Mouse (Mus musculus) forebrain, postnatal 0 days (tissue): ENCODE measurements at regions not wholly inside any gene's neighbourhood (a gene's known extent, or its start where the extent isn't known, plus 50 kb on each side); places are given as distances from the start of the nearest gene placed in this dataset.

Experiments used
- ATAC-seq: fragments of 200-750 bp; cut with Nextera tagmentation; 2 replicates; pipeline ENCODE4 v1.8.0; 2017; ENCODE audit warnings: mild to moderate bottlenecking, moderate library complexity
- DNase-seq: peaks from one replicate; pipeline ENCODE4 v3.0.0-alpha.2; 2015
- H3K27ac ChIP-seq: fragments of 300-500 bp; sonication (generic); 2 replicates; pipeline ENCODE4 v1.5.1; 2014; ENCODE audit warnings: low read depth, mild to moderate bottlenecking, antibody characterized with exemption, low read length, moderate library complexity, mixed read lengths
- H3K27me3 ChIP-seq: fragments of 300-500 bp; sonication (generic); 2 replicates; pipeline ENCODE4 v1.6.1; 2014; ENCODE audit warnings: mild to moderate bottlenecking, low read length, mixed read lengths; ENCODE audit not compliant: insufficient read depth
- H3K36me3 ChIP-seq: fragments of 300-500 bp; sonication (generic); 2 replicates; pipeline ENCODE4 v1.6.1; 2014; ENCODE audit warnings: mild to moderate bottlenecking, moderate library complexity; ENCODE audit not compliant: insufficient read depth
- H3K4me1 ChIP-seq: fragments of 300-500 bp; sonication (generic); 2 replicates; pipeline ENCODE4 v1.6.1; 2014; ENCODE audit warnings: antibody characterized with exemption; ENCODE audit not compliant: insufficient read depth
- H3K4me2 ChIP-seq: fragments of 300-500 bp; sonication (generic); 2 replicates; pipeline ENCODE4 v1.6.1; 2014; ENCODE audit warnings: low read depth, mild to moderate bottlenecking, moderate library complexity
- H3K4me3 ChIP-seq: fragments of 300-500 bp; sonication (generic); 2 replicates; pipeline ENCODE4 v1.5.1; 2014; ENCODE audit warnings: low read depth, low read length, mixed read lengths
- H3K9ac ChIP-seq: fragments of 300-500 bp; sonication (generic); 2 replicates; pipeline ENCODE4 v1.6.1; 2014; ENCODE audit warnings: mild to moderate bottlenecking
- H3K9me3 ChIP-seq: fragments of 300-500 bp; sonication (generic); 2 replicates; pipeline ENCODE4 v1.6.1; 2016; ENCODE audit warnings: low read length
- CTCF ChIP-seq: sonication (generic); IDR thresholded peaks from 2 replicates; pipeline ENCODE4 v1.5.1; 2016; ENCODE audit warnings: antibody characterized with exemption, control low read depth, low read depth
- WGBS: fragments of 180-500 bp; shearing (Covaris S2); extraction: QIAGEN DNeasy Blood & Tissue Kit; methylation state at CpG from one replicate; pipeline ENCODE4 v1.1.7; 2014; 5-methylcytosine and 5-hydroxymethylcytosine counted together

DNA sequence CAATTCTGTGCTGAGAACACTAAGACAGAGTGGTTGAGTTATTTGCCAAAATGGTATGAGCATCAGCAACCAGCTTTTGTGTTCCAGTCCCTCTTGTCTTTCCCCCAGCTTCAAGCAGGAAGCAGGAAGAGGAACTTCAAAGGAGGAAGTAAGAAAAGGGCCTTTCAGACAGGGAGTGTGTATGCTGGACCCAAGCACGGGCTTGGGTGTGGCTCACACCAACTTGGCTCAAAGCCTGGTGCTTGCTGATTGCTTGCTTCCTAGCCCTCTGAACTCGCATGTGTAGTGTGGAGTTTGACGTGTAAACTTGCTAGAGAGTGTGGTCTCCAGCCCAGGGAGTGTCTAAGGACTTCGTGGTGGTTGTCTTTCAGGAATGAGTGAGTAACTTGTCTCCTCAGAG, 141.0 kb upstream of the Jun start:
- ATAC-seq (no peak), DNase-seq (no peak)
- Histone ChIP-seq H3K27ac (no peak overlapping the region), H3K9ac (no peak overlapping the region), H3K4me3 (no peak overlapping the region), H3K4me1 (no peaks in the 10 kb centered on the region; the same call in 1 of the 2 replicates), H3K9me3 (no peaks in the 10 kb centered on the region), H3K27me3 (no peaks in the 10 kb centered on the region), H3K36me3 (no peaks in the 10 kb centered on the region), H3K4me2 (no peak overlapping the region)
- WGBS, result 63% methylated on average over 4 of the region's 4 CpGs
- TF ChIP-seq CTCF, result no peak

DNA sequence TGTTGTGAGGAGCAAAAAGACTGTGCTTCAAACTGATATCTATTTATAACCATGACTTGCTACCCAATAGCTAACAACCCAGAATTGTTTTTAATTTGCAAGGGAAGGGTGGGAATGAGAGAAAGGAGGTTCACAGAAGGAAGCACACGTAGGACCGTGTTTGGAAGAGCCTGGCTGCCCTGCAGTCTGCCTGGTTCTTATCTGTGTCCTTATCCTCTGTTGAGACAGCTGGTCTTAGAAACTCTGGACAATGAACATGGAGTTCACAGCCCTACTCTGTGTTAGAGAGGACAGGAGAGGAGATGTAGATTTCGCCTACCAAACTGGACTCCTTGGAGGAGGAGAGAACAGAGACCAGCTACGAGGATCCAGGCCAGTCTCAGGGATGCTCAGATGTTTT, 141.5 kb upstream of the Jun start:
- DNase-seq, result no peak
- no peak overlapping the region for H3K4me2 ChIP-seq

GRCm38 (mm10) chr4:95194621-95195455, 142.8 kb upstream of the Jun start:
- no peak for TF ChIP-seq CTCF
- Histone ChIP-seq H3K27me3 (no peaks in the 10 kb centered on the region), H3K4me3 (no peak overlapping the region), H3K27ac (no peak overlapping the region), H3K9me3 (no peaks in the 10 kb centered on the region), H3K9ac (no peak overlapping the region), H3K4me1 (no peaks in the 10 kb centered on the region; the same call in 1 of the 2 replicates), H3K36me3 (no peaks in the 10 kb centered on the region), H3K4me2 (no peak overlapping the region)
- ATAC-seq (no peak), DNase-seq (no peak)
- 78% methylated on average over 5 of the region's 5 CpGs for WGBS

More for the DNA sequence above, 141.5 kb upstream of the Jun start:
- Histone ChIP-seq H3K9ac (no peak overlapping the region), H3K9me3 (no peaks in the 10 kb centered on the region), H3K36me3 (no peaks in the 10 kb centered on the region), H3K27ac (no peak overlapping the region), H3K4me3 (no peak overlapping the region), H3K4me1 (no peaks in the 10 kb centered on the region; the same call in 1 of the 2 replicates), H3K27me3 (no peaks in the 10 kb centered on the region)
- TF ChIP-seq CTCF, result no peak
- 92% methylated on average over 4 of the region's 4 CpGs for WGBS
- ATAC-seq, result no peak

DNA sequence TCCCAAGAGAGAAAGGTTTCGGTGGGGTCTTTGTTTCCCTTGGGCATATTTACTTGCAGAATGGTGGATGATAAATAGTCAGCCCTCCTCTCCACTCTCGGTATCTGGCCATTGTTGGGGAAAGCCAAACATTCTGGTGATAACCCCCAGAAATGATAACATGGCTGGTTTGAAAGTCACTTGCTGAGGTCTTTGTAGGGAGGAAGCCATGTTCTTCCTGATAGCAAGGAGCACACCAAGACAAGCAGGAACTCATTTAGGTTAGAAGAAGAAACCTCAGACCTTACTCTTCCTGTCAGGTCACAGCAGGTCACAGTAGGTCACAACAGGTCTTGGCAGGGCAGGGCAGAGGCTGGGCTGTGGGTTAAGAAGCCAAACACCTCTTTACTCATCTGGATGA, 144.1 kb upstream of the Jun start:
- no peak for TF ChIP-seq CTCF
- no peak overlapping the region for H3K4me2 ChIP-seq
- 84% methylated on average over 2 of the region's 2 CpGs for WGBS
- H3K27me3 ChIP-seq, result no peaks in the 10 kb centered on the region
- H3K9me3 ChIP-seq, result no peaks in the 10 kb centered on the region
- ATAC-seq (no peak), DNase-seq (no peak)
- H3K4me3 ChIP-seq, result no peak overlapping the region
- no peaks in the 10 kb centered on the region for H3K36me3 ChIP-seq
- H3K4me1 ChIP-seq, result no peaks in the 10 kb centered on the region; the same call in 1 of the 2 replicates
- H3K9ac ChIP-seq, result no peak overlapping the region
- no peak overlapping the region for H3K27ac ChIP-seq

DNA sequence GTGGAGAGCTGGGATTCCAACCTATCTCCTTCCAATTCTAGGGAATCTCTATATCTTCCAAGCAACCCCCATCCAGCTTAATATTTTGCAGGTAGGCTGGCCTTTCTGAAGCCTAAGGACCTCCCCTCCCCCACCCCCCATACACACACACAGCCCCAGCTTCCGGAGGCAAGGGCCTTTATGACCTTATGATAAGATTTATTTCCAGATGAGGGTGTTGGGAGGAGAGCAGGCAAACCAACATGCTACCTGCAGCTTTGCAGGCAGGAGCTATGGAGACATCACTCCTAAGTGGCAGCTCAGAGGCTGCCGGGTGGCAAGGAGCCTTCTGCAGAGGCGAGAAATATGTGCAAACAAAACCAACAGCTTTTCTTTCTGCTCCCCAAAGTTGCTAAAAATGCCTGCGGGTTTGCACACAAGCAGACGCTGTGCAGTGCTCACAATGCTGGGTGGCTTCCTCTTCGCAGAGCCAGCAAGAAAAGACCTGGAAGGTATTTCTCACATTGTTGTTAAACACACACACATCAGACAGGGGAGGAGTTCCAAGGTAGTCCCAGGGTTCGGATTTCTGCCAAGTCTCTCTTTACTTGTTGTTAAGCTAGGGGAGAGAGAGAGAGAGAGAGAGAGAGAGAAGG, 145.2 kb upstream of the Jun start:
- Histone ChIP-seq H3K4me2 (no peak overlapping the region), H3K4me1 (no peaks in the 10 kb centered on the region; the same call in 1 of the 2 replicates), H3K9ac (no peak overlapping the region), H3K4me3 (no peak overlapping the region), H3K9me3 (no peaks in the 10 kb centered on the region), H3K27me3 (no peaks in the 10 kb centered on the region), H3K36me3 (no peaks in the 10 kb centered on the region), H3K27ac (no peak overlapping the region)
- TF ChIP-seq CTCF, result no peak
- DNase-seq (no peak), ATAC-seq (0 out of 2 replicates have a peak, but pooled peaks have one; percentile 29)
- WGBS, result 58% methylated on average over 7 of the region's 7 CpGs

DNA sequence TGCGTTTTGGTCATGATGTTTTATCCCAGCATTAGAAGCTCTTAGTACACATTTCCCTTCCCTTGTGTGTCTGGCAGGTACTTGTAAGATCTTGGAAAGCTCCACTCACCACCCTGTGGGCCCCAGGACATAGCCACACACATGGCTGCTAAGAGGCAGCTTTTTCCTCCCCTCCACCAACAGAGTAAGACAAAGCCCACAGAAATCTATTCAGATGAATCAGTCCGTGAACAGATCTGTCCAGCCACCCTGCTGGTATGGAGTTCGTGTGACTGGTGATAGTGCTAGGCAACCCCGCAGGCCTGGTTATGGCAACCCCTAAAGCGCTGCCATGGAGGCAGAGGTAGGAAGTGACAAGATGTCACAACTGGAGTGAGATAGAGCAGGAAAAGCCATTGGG, 147.4 kb upstream of the Jun start:
- TF ChIP-seq CTCF, result no peak
- no peak overlapping the region for H3K9ac ChIP-seq
- H3K27ac ChIP-seq, result no peak overlapping the region
- WGBS, result 29% methylated on average over 5 of the region's 5 CpGs
- no peak overlapping the region for H3K4me2 ChIP-seq
- no peak overlapping the region for H3K4me3 ChIP-seq
- H3K9me3 ChIP-seq, result no peaks in the 10 kb centered on the region
- ATAC-seq (peak; percentile 40; the same call in 1 of the 2 replicates), DNase-seq (no peak)
- no peaks in the 10 kb centered on the region; the same call in 1 of the 2 replicates for H3K4me1 ChIP-seq
- no peaks in the 10 kb centered on the region for H3K27me3 ChIP-seq
- H3K36me3 ChIP-seq, result no peaks in the 10 kb centered on the region

GRCm38 (mm10) chr4:95200130-95200529, 148.1 kb upstream of the Jun start:
- no peak for DNase-seq
- 92% methylated on average over 7 of the region's 7 CpGs for WGBS
- no peak for ATAC-seq
- TF ChIP-seq CTCF, result no peak
- Histone ChIP-seq H3K9me3 (no peaks in the 10 kb centered on the region), H3K27ac (no peak overlapping the region), H3K4me1 (no peaks in the 10 kb centered on the region; the same call in 1 of the 2 replicates), H3K36me3 (no peaks in the 10 kb centered on the region), H3K4me2 (no peak overlapping the region), H3K27me3 (no peaks in the 10 kb centered on the region), H3K4me3 (no peak overlapping the region), H3K9ac (no peak overlapping the region)
